Mouse (Mus musculus) fibroblast of lung, adult 2 months (primary cell): Measurements from ENCODE around the gene Crlf2.

Source experiments
- DNase-seq: peaks from one replicate; pipeline ENCODE4 v3.0.0-alpha.2; 2011; ENCODE audit warnings: low read depth

Crlf2 gene

DNA sequence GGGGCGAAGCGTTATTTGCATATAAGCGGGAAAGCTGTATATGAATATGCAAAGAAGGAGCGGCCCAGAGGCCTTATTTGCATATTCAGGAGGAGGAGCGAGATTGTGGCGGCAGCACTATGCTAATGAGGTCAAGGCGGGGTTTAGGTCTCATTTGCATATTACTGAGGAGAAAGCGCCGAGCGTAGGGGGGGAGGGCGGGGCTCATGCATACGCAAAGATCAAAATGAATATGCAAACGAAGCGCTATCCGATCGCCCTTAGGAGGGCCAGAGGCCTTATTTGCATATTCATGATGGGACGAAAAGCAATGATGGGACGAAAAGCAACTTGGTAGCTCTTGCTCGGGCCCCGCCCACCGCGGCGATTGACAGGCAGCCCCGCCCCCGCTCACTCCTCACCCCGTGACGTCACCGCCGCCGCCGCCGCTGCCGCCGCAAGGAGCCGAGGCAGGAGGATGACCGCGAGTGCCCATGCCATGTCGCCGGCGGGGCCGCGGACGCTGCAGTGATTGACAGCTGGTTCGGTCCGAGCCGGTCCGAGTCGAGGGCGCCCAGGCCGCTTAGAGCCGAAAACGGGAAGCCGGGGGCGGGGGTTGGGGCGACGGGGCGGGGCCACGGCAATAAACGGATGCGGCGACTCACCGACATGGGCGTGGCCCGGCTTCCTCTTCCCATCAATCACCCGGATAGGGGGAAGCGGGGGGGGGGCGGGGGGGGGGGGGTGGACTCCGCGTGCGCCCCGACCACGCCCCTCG is at the start of gene Crlf2:
Gene Crlf2 (minus strand): TSS at position 590 of the 757 bp plus-strand sequence.
- peak; percentile 82 for DNase-seq

GRCm38 (mm10) chr5:109602585-109602984 is 43.8 kb upstream of the Crlf2 start:
- DNase-seq, result peak; percentile 18

GRCm38 (mm10) chr5:109601080-109601479 is 42.3 kb upstream of the Crlf2 start:
- no peak for DNase-seq

DNA sequence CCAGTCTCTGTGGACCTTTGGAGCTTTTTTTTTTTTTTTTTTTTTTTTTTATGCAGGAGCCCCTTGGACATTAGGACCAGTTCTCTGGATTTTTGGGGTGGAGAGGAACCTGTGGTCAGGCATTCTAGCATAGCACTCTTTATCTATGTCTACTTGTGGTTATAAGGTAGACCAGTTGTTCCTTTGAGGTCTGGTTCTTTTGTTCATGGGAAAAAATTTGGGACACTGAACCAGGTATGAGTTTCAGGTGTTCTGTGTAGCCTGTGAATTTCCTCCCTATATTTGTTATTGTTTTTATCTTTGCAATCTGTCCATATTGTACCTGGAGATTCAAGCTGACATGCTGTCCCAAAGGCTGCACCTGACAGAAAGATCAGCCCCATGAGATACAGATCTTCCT is 40.1 kb upstream of the Crlf2 start:
- no peak for DNase-seq

DNA sequence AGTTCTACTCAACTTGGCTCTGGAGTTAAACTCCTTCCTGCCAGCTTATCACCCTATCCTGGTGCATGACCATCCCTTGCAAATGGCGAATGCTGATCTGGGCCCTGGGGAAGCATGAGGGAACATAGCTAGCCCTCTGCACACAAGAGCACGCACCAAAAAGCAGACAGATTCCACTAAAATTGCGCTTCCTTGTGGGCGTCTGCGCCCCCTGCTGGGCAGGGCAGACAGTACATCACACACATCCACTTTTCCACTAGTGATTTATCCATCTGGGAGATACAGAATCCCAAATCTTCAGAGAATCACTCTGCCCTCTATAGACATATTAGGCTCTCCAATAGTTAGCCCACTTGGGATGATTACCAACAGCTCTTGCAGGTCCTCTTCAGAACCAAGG is 37.9 kb upstream of the Crlf2 start:
- peak; percentile 5 for DNase-seq

GRCm38 (mm10) chr5:109562829-109563228 is 4.0 kb upstream of the Crlf2 start:
- no peak for DNase-seq

GRCm38 (mm10) chr5:109559191-109559590 is 398 bp upstream of the Crlf2 start:
- peak; percentile 10 for DNase-seq

- DNase-seq, result no peak
Measured at GRCm38 (mm10) chr5:109558123-109558403, 730 bp downstream of the Crlf2 start.

DNA sequence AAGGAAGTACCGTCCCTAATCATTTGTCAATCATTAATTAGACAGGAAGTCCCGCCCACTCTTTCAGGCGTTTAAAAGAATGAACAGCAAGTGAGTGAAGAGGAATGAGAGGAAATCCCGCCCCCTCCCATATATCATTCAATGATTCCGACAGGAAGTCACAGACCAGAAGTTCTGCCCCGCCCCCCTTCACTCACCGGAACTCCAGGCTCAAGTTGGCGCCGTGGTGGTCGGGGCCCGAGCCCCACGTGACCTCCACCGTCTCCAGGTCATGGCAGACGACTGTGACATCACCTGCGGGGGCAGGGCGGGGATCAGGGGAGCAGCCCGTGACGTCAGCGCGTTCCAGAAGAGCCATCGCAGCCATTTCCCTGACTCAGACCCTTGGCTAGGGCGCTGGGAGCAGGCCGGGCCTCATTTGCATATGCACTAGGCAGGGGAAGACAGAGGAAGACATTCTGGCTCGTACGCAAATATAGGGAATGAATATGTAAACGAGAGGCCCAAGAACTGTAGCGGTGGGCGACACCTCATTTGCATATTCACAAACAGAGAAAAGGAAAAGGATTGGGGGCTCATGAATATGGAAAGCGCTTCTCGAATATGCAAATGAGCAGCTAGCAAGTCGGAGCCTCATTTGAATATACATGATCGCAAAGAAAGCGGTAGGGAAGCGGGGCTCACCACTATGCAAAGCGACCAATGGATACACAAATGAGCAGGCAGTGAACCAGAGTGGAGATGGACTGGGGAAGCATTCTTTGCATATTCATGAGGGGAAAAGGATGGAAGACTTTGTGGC is 1.3 kb downstream of the Crlf2 start:
- peak; percentile 98 for DNase-seq

DNA sequence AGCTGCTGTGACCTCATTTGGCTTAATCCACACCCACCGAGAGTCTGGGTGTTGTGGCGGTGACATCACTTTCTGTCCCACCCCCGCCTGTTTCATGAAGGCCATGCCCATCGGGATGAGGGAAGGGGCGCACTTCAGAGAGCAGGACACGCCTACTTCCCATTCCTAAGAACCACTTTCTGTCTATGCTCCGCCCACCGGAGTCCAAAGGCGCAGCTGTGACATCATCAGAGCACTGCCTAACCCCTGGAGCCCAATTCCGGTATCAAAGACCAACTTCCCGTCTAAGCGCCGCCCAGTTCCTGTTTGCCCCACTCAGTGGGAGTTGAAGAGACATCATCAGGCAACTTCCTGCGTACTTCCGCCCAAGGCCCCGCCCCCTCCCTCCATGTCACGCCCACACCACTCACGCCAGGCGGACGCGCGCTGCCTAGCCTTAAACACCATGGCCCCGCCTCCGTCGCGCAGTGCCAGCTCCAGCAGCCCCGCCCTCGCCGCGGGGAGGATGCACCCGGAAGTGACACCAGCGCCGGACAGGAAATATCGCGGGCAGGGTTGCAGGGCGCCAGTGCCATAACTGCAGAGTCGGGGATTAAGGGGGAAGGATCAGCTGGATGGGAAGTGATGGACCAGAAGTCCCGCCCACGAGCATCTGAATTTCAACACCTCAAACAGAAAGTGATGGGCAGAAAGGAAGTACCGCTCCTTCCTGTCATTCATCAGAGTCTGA is 2.0 kb downstream of the Crlf2 start:
- no peak for DNase-seq

GRCm38 (mm10) chr5:109555676-109556571 is 2.9 kb downstream of the Crlf2 start:
- no peak for DNase-seq

GRCm38 (mm10) chr5:109555236-109555675 is 3.5 kb downstream of the Crlf2 start:
- DNase-seq, result no peak

- no peak for DNase-seq
Measured at GRCm38 (mm10) chr5:109554091-109555050, 4.4 kb downstream of the Crlf2 start.

GRCm38 (mm10) chr5:109553160-109553930 is 5.4 kb downstream of the Crlf2 start:
- no peak for DNase-seq

- no peak for DNase-seq
Measured at GRCm38 (mm10) chr5:109552541-109552940, 6.3 kb downstream of the Crlf2 start.

DNA sequence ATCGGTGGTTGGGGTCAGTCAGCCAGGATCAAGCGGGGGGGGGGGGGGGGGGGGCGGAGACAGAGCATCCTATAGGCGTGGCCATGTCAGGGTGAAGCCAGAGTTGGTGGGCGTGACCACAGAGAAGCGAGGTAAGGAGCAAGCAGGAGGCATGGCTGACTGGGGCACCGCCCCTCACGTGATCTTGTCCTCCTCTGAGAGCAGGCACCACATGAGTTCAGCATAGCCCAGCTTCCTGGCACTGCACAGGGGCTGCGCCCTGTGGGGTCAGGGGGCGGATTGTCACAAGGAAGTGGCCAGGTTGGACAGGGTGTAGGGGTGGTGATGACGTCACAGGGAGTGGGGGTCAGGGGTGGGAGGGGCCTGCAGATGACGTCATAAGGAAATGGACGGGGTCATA is 6.7 kb downstream of the Crlf2 start:
- DNase-seq, result no peak

GRCm38 (mm10) chr5:109551041-109551765 is 7.6 kb downstream of the Crlf2 start:
- DNase-seq, result no peak

DNA sequence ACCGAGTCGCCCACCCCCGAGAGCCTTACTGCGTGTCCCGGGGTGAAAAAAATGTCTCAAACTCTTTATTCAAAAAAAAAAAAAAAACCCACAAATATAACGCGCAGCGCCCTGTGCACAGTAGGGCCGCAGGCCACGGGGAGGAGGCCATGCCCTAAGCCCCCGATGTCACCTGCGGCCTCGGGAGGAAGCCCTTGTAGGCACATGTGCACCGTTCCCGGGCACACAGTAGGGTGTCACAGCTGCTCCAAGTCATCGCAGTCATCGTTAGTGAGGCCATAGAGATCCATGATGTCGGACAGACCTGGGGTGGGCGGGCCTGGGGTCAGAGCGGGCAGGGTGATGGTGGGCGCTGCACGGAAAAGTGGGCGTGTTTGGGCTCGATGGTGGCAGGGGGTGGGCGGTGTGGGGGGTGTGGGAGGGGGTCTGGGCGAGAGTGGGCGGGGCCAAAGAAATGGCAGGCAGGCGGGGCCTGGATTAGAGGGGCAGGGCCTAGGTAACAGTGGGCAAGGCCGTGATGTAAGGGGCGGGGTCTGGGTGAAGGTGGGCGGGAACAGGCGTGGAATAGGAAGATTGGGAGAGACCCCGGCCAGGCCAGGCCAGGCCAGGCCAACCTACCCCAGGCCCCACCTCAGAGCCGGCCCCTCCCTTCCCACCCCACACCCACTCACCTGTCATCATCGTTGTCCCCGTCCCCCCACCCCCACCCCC is 8.4 kb downstream of the Crlf2 start:
- no peak for DNase-seq
